Mouse (Mus musculus): ENCODE data around the gene Tns1.

DNA sequence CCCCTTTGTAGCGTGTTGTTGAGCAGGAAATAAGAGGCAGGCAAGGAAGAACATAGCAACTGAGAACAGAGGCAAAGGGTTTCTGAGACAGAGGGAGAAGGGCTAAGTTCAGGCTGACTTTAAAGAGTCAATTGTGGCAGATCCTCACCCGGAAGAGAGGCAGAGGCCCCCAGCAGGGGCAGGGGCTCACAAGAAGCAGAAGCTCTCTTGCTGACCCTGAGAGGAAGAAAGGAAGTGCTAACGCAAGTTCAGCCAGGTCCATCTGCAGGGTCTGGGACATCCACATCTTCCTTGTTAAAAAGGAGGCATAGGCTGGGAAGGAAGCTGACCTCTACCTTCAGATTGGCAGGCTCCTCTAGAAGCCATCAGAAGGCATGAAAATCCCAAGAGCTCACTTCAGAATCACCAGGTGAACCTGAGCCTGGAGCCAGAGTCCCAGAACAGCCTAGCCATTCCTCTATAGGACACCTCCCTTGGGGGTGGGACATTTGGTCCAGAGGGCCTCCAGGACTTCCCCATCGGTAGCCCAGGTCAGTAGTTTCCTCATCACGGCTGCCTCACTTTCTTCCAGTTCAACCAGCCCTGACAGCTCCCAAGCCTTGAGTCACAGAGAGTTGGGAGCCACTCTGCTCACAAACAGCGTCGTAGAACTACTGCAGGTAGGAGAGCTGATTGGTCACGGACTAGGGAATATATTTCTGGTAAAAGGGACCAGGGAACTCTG is 29.4 kb upstream of the Tns1 start, which contains the start of gene Cxcr2:
- TF ChIP-seq GATA1 (IDR thresholded peaks at IDR 0.05; ENCODE audit: low read depth, low read length) (no peak), MAX (IDR thresholded peaks at IDR 0.05; ENCODE audit: low read length) (no peak), UBTF (IDR thresholded peaks at IDR 0.05; ENCODE audit: borderline replicate concordance, insufficient read depth, low read depth, low read length) (no peak), CTCF (IDR thresholded peaks at IDR 0.05 in 2 of 3, conservative IDR thresholded peaks at IDR 0.05 in 1 of 3; ENCODE audit: control insufficient read depth in 1 of 3, insufficient read depth in 1 of 3, low read depth in 2 of 3, low read length in 3 of 3, poor library complexity in 1 of 3, severe bottlenecking in 1 of 3) (no peak), EP300 (IDR thresholded peaks at IDR 0.05; ENCODE audit: low read depth in 1 of 2, low read length in 2 of 2) (no peak), NELFE (IDR thresholded peaks at IDR 0.05; ENCODE audit: low read depth, low read length) (no peak), POLR2A (IDR thresholded peaks at IDR 0.05; ENCODE audit: control insufficient read depth in 1 of 2, insufficient read depth in 1 of 2, low read depth in 1 of 2, low read length in 2 of 2, poor library complexity in 1 of 2) (no peak), MAZ (IDR thresholded peaks at IDR 0.05; ENCODE audit: low read depth, low read length) (no peak), USF1 (IDR thresholded peaks at IDR 0.05; ENCODE audit: low read depth, low read length) (no peak), NRF1 (IDR thresholded peaks at IDR 0.05; ENCODE audit: insufficient read depth, low read depth, low read length, poor library complexity, severe bottlenecking) (no peak)
